Mouse (Mus musculus) myocyte (in vitro differentiated cells): Measurements from ENCODE around the gene Emb.

ENCODE experiments used
- E2F4 ChIP-seq: IDR thresholded peaks from one replicate; pipeline ENCODE4 v1.6.1; 2011; ENCODE audit warnings: mild to moderate bottlenecking, control low read depth, moderate library complexity; ENCODE audit not compliant: insufficient read depth
- MAX ChIP-seq: IDR thresholded peaks from one replicate; pipeline ENCODE4 v1.6.1; 2011; ENCODE audit warnings: low read depth, mild to moderate bottlenecking, control low read depth
- POLR2A ChIP-seq: IDR thresholded peaks from one replicate; pipeline ENCODE4 v1.6.1; 2011; ENCODE audit warnings: low read depth, mild to moderate bottlenecking, control low read depth, moderate library complexity; ENCODE audit not compliant: insufficient read length
- POLR2AphosphoS2 ChIP-seq: IDR thresholded peaks from one replicate; pipeline ENCODE4 v1.6.1; 2011; ENCODE audit warnings: low read depth, control low read depth; ENCODE audit not compliant: insufficient read length
- SRF ChIP-seq: IDR thresholded peaks from one replicate; pipeline ENCODE4 v1.6.1; 2011; ENCODE audit warnings: low read depth; ENCODE audit not compliant: control insufficient read depth, insufficient read length
- TCF12 ChIP-seq: IDR thresholded peaks from one replicate; pipeline ENCODE4 v1.6.1; 2011; ENCODE audit warnings: mild to moderate bottlenecking, control low read depth; ENCODE audit not compliant: poor library complexity, insufficient read depth, severe bottlenecking
- USF1 ChIP-seq: IDR thresholded peaks from one replicate; pipeline ENCODE4 v1.6.1; 2011; ENCODE audit warnings: low read depth, mild to moderate bottlenecking, control low read depth, moderate library complexity

- no peak for TF ChIP-seq POLR2AphosphoS2
- TF ChIP-seq USF1, result peak; percentile 25
- no peak for TF ChIP-seq POLR2A
- TF ChIP-seq SRF, result no peak
- no peak for TF ChIP-seq E2F4
- TF ChIP-seq TCF12, result no peak
- no peak for TF ChIP-seq MAX
Measured at GRCm38 (mm10) chr13:117289494-117290270, 81.3 kb downstream of the Emb start.
